Mouse (Mus musculus) megakaryocyte, adult 5-6 weeks (primary cell): ENCODE measurements around the gene Entpd8. TPM values are rescaled to one million over a fixed set of nuclear protein-coding genes. Genes with fewer than 3 reads are reported as not detected.

Experiments
- ATAC-seq: 2 replicates; pipeline ENCODE4 v1.8.0; 2016; ENCODE audit warnings: mild to moderate bottlenecking, inconsistent platforms; ENCODE audit not compliant: poor library complexity, severe bottlenecking
- total RNA-seq, 2 experiments: library from RNA; stranded (forward) in 1 of 2; stranded (reverse) in 1 of 2; fragments of 153-499, 151-499 nt in 1 of 2; fragments of 221-1000, 200-1000 nt in 1 of 2; gene quantifications; 2 replicates each; pipeline versions ENCODE4 v1.2.3 to v1.2.4; 2015 to 2017

Gene Entpd8
- total RNA-seq, 2 experiments from 2014 or later = not detected

DNA sequence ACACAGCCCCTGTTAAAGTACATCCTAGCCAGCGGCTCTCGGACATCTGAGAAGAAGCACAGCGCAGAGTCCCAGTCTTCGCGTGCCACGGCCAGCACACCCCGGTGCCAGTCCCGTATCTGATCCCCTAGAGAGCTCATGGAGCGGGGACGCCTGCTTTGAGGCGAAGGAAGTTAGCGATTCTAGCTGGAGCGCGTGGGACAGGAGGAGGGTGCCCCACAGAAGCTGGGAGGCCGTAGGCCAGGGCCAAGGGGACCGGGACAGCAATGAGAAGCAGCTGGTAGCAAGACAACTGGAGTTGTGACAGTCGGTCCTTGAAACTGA, 14.6 kb downstream of the Entpd8 start:
- ATAC-seq = no peak

DNA sequence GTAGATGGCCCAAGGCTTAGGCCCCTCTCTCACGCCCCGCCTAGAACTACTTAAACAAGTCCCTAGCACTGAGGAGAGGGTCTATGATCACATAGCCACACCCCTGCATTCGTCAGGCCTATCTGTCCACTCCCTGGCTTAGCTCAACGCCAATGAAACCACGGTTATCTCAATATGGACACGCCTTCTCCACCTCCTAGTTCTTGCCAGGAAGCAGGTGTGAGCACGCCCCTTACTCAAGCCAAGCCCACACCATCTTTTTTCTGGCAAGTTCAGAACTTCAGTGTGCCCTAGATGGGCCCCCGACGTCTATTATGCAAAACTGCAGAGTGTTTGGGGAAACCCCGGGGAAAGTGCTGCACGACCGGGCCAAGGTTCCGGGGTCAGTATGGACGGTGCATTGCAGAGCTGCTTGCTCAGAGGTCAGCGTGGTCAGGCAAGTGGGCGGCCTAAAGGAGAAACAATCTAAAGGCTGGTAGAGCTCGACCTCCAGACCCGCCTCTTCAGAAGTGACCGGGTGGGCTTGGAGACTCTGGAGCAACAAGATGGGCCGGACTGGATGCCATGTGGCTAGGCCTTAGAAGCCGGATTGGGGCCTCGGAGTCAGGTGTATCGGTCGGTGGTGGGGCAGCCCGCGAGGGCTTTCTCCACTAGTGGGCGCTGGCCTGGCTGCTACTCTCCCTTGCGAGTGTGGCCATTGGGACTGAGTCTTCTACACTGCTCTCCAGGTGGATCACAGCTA, 15.2 kb downstream of the Entpd8 start, which contains the start of gene Noxa1:
TSS of gene Noxa1 (minus strand) at position 41 of the 742 bp plus-strand sequence.
- peak; percentile 49; the same call in 1 of the 2 replicates for ATAC-seq

DNA sequence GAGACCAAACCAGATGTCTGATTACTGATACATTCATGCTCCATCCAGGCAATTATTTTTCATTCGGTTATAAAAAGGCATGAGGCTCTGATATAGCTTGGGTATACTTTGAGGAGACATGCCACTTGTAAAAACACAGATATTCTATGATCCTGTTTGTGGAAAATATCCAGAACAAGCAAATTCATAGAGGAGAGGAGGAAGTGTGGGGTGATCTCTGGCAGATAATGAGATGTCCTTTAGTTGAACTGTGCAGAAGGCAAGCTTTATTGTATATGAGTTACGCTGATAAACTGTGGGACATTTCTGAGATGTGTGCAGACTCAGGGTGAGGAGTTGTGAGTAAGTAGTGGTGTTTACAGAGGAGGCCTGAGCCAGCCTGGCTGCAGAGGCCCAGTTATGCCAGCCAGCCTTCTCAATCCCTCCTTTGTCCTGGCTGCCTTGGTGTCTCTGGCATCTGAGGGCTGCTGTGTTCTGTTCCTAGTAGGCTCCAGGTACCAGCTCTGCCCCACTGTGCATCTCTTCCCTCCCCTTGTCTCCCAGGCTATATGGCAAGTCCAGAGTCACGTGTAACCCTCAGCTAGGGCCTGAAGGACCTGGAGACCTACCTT, 18.0 kb downstream of the Entpd8 start:
- ATAC-seq = no peak

DNA sequence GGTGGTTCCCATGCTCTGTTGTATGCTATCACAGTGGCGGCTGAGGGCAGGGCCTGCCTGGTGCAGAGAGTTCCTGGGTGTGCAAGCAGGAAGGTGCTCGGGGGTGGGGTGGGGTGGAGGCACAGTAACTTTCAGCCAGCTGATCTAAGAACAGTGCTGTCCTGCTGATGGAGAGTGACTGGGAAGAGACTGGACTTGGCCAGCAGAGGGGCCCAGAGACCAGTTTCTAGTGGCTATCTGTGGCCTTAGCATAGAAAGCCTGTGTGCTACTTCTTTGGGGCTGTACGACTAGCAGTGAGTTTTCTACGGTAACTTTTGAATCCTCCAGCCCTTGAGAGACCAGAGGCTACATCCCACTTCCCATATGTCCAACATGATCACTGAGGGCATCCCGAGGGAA, 18.9 kb downstream of the Entpd8 start:
- 0 out of 2 replicates have a peak, but pooled peaks have one; percentile 15 for ATAC-seq

DNA sequence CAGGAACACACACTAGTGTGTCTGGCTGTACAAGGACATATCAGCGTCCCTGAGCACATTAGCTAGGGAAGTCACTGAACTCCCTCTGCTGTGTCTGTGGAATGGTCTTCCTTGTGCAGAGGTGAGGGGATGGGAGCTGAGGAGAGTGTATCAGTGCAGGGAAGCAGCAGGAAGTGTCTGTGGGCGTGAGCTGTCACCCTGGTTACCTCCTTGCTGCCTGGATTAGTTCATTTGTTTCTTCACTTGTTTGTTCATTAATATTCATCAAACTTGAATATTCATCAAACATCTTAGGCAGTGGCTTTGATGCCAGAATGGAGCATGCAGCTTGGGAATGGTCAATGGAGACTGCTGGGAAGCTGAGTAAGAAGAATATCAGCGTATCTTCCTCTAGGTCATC, 19.6 kb downstream of the Entpd8 start:
- no peak for ATAC-seq

DNA sequence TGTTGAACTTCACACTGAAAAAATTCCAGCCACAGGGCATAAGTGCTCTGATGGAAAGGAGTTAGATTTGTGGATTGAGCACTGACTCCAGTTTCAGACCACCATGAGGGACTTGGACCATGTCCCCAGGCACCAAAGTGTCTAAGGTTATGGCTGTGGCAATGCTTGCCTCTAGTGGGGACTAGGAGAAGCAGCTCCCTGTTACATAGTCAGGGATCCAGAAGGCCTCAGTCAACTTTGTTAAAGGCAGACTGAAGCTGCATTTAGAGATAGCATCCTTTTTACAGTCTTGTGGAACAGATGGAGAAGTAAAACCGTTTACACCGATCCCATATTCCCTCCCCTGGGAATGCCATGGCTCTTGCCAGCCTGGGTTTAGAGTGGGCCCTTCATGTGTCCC, 24.0 kb downstream of the Entpd8 start:
- no peak for ATAC-seq

DNA sequence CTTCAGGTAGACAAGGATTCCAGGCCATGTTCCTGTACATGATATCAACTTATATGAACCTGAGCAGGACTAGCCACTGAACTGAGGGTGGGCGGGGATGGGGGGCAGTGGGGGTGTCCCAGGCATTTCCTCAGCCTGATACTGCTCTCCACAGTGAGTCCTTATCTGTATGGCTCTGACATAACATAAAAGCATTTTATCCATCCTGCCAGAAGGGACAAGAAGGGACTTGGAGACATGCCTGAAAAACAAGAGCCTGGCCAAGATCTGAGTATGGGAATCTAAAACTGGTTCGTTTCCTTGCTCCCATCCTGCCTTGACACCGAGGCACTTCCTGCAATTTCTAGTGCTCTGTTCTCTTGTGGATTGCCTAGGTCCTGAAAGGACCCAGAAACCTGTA, 25.9 kb downstream of the Entpd8 start:
- ATAC-seq = no peak

DNA sequence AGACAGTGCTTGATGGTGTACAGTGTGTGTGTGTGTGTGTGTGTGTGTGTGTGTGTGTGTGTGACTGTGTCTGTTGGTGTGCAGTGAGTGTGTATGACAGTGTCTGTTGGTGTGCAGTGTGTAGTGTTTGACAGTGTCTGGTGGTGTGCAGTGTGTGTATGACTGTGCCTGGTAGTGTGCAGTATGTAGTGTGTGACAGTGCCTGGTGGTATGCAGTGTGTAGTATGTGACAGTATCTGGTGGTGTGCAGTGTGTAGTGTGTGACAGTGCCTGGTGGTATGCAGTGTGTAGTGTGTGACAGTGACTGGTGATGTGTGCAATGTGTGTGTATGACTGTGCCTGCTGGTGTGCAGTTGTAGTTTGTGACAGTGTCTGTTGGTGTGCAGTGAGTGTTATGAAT, 29.4 kb downstream of the Entpd8 start:
- no peak for ATAC-seq

DNA sequence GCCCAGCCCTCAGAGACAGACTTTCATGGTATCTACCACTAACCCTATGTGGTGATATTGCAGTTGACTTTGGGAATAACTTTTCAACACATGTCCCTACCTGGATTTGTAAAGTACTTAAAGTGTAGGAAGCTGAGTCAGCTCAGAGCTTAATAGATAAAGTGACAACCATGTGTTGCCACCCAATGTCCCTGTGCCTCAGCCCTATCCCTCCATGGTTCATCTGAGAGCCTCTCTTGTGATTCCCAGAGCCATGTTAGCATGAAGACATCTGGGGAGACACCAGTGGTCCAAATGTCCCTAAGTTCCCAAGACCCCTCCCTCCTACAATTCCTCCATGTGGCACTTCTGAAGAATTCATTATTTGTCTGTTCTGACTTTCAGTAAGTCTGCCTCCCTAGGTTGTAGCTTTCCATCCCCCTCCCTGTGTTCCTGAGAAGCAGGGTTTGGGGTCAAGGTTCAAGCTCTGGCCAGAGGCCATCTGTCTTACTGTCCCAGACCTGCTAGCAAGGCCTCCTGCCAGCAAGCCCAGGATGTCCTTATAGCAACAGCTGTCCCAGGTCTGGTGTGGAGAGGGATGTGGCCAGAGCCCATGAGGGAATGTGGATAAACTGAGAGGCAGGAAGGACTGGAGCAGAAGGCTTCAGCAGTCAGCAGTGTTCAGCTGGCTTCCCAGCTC, 30.5 kb downstream of the Entpd8 start:
- ATAC-seq = 0 out of 2 replicates have a peak, but pooled peaks have one; percentile 2

DNA sequence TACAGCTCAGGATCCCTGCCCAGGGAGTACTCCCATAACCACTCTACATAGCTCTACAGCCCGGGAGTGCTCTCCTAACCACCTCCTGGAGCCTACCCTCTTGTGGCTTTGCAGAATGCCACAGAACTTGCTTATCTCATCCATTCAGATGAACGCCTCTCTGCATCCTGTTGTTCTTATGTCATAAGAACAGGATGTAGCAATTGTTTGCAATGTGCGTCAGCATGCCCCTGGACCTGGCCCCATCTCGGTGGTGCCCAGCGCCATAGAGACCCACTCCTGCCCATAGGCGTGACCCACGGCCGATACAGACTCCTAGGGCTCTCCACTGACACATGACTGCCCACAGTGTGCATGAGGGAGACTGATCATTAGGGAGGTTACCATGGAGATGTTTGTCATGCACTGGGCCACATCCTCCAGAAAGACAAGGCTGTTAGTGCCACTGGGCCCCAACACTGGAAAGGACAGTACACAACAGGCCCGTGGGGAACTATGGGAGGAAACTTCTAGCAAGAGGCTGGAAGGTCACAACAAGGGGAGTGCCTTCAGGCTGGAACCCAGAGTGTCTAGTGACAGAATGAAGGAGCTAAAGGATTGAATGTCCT, 31.2 kb downstream of the Entpd8 start:
- peak; percentile 75 for ATAC-seq

DNA sequence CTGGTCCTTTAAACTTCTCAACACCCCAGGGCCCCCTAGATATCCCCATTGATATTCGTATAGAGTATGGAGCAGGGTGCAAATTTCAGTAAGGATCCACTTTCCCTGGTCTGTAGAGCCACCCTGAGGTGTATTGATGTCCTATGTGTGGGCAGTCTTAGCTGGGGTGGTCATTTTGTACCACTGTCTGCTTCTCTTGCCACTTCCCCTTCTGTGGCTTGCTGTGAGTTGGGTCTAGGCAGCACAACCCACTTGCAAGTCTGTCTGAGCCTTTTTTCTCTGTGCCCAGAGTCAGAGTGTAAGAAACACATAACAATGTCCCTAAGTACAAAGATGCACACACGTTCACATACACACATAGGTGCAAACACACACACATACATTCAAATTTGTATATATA, 34.2 kb downstream of the Entpd8 start:
- peak; percentile 47 for ATAC-seq

DNA sequence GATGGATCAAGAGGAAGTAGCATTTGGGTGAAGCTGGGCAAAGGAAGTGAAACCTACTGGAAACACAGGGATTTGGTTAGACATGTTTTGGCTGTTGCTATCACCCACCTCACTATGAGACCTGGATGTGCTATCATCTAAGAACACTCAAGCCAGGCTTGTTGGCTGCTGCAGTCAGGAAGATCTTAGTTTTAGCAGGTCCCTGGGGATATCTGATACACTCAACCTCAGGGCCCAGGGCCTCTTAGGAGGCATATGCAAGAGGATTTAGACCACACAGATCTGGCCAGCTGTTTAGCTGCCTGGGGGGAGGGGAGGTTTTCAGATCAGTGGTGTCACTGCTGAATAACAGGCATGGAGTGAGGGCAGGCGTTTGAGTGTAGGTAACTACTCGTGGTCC, 35.3 kb downstream of the Entpd8 start:
- peak; percentile 56 for ATAC-seq

DNA sequence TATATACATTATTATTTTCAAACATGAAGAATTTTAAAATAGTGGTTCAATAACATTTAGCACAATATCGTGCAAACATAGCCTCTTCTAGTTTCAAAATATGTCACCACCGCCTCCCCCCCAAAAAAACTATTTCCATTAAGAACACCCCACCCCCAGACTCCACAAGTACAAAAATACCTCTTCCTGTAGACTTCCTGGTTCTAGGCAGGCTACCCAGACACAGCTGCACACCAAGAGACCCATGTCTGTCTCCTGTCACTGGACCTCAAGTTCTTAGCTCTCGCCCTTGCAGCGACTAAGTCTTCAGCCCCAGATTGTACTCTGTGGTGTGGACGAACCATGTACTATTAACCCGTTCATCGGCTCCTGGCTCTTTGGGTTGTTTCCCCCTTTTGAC, 40.9 kb downstream of the Entpd8 start:
- no peak for ATAC-seq

DNA sequence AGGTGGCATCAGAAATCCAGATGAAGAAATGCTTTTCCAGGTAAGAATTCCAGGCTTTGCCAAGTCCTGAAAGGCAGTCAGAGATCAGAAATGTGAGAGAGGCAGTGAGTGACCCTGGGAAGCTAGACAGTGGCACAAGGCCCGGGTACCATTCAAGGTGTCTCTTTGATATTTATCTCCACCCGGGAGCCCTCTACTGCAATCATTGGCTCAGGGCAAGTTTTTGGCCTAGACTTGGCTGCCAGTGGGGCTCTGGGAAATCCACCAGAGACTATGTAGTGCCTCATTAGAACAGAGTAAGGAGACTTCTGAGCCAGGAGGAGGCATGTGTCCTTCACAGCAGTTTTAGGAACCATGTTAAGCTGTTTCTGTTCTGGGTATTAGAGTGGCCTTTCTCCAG, 42.6 kb downstream of the Entpd8 start:
- no peak for ATAC-seq

DNA sequence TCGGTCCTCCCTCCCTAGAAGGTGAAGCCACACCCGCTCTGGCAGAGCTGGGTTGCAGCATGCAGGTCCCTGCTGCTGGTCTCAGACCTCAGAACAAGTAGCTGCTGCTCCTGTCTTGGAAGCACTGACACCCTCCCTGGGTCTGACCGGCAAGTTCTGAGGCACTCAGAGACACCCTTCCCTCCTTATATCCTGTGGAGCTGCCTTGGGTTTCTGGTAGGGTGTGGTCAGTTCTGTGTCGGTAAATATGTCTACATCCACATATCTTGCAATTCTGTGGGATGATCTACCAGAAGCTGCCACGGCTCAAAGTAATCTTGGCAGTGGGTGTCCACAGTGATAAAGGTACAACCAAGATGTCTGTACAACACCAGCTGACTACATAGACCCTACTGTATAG, 43.4 kb downstream of the Entpd8 start:
- no peak for ATAC-seq

DNA sequence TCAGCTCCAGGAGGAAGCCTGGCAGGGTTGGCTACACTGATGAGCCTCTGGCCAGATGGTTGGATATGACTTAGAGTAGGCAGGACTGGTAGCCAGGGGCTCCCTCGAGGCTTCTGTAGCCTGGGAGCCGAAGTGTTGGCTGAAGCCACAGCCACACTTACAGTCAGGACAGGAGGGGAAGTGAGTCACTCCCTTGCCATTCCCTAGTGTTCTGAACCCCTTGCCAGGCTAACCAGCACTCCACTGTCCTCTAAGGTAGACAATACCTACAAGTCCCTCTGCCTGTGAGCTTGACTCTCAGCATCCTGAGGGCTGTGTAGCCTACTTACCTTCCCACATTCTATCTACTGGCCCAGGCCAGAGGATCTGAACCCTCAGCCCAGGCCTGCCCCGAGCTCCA, 44.3 kb downstream of the Entpd8 start:
- ATAC-seq = no peak

DNA sequence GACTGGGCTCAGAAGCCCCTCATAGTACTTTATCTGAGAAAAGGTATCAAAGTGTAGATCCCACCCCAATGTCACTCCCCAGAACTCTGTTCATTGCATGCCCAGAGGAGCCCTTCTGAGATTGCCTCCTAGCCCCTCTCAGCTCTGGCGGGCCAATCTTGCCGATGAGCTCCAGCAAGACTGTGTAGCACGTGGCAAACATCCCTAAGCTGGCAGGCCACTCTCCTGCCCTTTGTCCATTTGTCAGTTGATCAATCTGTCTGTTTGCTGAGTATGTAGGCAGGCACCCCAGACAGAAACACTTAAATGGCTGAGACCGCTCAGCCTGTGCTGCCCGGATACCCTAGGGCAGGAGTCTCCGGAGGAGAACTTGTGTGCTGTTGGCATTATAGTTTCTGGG, 45.0 kb downstream of the Entpd8 start:
- no peak for ATAC-seq

DNA sequence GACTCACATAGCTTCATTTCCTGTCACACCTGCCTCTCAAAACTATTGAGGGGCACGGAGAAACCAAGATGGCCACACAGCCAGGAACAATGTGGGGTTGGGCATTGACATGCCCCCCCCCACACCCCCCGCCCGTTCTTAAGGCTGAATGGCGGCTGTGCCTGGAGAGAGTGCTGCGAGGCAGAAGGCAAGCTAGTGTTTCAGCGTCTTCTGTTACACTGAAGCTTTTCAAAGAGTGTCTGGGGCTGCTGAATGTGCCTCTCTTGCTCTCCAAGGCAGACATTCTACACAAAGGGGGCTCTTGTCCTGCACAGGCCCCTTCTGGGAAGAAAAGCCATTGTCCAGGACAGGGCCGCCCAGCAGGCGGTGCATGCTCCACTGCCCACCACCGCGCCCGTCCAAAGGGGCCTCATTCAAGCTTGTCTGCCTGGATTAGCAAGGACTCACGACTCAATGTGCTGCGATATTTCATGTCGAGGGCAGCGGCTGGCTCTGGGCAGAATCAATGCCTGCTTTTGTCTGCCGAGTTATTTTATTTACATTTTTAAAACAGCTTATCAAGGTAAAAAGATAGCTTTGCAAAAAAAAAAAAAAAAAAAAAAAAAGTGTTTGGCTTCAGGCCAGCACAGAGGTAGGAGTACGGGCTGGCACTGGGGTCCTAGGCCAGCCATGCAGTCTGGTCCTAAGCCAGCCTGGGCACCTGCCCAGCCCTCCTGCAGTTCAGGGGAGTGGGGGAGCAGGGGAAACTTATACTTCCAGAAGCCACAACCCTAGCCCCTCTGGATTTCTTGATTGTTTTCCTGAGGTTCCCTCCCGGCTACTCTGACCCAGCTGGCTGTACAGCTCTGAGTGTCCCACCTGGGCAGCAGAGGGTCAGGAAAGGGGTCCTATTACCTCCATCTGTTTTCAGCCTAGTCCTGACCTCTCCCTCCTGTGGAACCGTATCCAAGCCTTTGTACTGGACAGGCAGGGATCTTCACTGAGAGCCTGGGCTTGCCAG, 46.2 kb downstream of the Entpd8 start:
- ATAC-seq = no peak

DNA sequence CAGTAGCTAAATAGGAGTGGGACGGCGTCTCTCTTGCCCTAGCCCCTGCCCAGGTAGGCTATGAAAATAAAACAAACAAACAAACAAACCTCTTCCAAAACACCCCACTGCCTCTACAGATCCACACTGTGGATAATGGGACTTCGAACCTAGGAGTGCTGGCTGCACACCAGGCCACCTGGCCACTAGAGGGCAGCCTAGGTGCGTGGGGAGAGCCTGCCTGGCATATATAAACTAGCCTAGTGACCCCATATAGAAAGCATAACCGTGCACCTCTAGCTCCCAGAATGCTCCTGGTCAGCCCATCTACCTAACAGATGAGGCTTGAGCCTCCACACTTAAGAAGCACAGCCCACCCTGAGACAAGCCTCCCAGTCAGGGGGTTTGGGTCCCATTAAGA, 47.1 kb downstream of the Entpd8 start:
- ATAC-seq = peak; percentile 79

DNA sequence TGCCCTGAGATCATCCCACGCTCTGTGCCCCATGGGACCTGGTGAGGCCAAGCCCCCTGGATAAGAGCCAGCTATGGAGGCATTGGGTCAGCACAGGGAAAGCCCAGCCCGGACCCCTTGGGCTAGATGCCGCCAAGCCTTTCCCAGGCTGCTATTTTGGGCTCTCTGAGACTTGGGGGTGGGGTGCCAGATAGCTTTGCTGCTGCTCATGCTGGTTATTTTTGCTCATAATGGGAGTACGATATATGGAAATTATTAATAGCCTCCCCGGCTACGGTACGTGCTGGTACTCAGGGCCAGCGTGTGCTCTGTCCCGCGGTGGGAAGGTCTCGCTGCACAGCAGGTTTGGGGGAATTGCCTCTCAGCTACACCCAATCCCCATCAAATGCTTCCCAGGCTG, 48.0 kb downstream of the Entpd8 start:
- ATAC-seq = no peak
